Mouse (Mus musculus) kidney, adult 11 months (tissue): ENCODE data around the gene Sae1.
"Not testable (repeated sequence)": the region's sequence is repeated elsewhere in the genome, so short reads cannot be mapped to it uniquely, and the experiment has no call there.

ENCODE experiments used
- DNase-seq: peaks from one replicate; pipeline ENCODE4 v3.0.0; 2022

The Sae1 gene

GRCm38 (mm10) chr7:16402449-16402848 lies 14.8 kb upstream of the Sae1 start:
- DNase-seq: no peak

DNA sequence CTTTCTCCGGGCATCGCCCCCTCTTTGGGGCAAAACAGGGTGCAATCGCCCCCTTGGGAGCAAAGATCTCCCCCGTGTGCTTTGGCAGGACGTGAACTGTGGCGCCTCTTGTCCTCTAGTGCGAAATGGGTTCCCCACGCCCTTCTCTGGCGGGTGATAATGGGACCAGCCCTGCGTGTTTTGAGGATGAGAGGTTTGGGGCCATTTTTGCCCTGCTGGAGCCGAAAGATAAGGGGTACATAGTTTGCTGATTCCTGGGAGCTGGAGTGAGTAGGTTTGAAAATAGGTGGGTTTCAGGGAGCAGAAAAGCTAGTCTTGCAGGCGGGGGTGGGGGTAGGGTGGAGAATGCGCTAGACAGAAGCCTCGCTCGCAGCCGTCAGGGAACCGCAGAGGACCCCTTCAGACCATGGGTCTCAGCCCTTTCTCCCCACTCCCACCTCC lies 14.4 kb upstream of the Sae1 start:
- no peak for DNase-seq

GRCm38 (mm10) chr7:16400689-16401611 lies 13.3 kb upstream of the Sae1 start, which contains the start of gene Zc3h4:
Gene Zc3h4 (plus strand): TSS chr7:16400910.
- peak; percentile 83 for DNase-seq

DNA sequence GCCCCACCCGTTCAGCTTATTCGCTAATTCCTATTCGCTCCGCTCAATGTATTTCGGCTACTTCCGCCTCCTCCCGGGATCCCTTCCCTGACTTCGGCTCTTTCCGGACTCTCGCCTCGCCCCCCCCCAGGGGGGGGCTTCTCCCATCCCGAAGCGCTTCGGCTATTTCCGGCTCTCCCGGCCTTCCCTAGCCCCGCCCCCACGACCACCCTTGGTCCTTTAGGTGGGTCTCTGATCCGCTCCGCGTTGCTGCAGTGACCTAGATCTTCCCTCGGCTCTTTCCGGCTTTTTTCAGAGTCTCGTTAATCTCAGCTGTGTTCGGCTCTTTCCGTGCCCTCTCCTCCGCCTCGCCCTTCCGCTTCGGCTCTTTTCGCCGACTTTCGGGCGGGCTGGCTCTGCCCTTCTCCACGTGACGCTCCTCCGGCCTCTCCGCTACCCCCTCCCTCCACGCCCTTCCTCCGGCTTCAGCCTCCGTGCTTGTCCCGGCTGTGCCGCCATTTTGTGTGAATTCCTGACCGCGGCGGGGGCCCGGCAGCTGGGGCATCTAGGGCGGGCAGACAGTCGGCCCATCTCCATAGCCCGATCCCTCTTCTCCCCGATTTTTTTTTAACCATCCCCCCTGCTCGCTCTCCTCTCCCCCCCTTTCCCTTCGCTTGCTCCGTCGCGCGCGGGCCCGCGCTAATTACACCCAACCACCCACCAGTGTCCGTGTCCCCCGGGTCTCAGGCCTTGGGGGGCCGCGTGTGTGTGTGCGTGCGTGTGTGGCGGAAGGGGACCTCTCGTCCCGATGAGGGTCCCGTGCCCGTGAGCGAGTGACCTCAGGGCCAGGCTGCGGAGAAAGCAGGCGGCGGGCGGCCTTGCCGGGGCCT lies 12.4 kb upstream of the Sae1 start:
- DNase-seq: peak; percentile 98

DNA sequence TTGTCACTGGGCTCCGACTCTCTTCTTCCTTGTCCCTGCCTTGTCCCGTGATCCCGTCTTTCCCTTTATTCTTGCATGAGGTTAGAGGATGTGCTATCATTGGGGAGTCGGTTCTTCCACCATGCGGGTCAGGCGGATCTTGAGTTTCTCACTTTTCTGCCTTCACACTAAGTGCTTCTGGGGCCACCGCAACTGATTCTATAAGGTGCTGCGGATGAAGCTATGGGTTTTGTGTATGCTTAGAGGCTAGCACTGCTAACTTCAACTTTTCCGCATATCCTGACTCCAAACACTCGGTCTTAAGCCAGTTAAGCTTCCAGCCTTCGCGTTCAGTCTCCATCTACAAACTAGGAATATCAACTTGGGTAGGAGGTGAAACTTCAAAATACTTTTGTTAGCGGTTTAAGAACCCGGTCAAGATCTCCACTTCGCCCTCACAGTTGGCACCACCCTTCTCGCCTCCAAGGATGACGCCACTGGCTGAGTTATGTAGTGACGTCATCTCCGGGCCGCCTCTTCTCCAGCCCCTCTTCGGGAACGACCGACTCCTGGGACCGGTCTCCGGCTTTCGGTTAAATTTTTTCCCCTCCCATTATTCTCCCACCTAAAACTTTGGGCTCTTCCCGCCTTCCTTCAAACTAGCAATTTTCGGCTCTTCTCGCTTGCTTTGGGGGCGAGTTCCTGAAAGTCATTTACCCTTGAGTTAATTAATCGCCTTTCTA lies 11.7 kb upstream of the Sae1 start:
- DNase-seq: peak; percentile 94

DNA sequence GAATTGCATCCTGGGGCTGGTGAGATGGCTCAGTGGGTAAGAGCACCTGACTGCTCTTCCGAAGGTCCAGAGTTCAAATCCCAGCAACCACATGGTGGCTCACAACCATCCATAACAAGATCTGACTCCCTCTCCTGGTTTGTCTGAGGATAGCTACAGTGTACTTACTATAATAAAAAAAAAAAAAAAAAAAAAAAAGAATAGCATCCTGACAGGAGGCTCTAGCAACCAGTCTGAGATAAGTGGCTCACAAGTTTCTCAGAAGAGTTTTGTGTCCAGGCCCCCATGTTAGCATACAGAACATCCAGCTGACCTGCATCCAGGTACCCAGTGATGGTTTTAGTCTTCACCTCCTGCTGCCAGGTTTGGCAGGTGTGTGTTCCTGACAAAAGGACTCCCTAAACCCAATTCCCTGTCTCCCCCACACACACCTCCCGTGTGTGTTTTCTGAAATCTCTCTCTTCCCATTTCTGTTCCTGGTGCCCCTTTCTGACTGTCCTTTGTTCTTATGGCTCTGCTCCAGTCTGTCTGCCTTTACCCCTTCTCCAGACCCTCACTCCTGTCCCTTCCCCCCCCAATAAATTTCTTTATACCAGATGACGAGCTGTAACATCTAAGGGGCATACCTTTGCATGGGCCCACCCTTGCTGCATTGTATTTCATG lies 10.9 kb upstream of the Sae1 start:
- DNase-seq: no peak

DNA sequence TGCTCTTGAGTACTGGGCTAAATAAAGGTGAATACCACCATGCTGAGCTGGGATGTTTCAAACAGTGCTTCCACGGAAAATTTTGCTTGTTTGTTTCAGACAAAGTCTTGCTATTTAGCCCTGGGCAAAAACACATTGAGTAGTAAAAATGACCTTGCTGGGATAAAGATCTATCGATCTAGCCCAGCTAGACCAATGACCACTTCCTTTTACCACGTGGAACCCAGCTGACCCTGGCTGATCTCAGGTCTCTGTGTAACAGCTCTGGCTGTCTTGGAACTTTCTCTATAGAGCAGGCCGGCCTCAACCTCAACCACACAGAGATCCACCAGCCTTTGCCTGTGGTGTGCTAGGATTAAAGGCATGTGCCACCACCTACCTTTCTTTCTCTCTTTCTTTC lies 9.9 kb upstream of the Sae1 start:
- DNase-seq: no peak

DNA sequence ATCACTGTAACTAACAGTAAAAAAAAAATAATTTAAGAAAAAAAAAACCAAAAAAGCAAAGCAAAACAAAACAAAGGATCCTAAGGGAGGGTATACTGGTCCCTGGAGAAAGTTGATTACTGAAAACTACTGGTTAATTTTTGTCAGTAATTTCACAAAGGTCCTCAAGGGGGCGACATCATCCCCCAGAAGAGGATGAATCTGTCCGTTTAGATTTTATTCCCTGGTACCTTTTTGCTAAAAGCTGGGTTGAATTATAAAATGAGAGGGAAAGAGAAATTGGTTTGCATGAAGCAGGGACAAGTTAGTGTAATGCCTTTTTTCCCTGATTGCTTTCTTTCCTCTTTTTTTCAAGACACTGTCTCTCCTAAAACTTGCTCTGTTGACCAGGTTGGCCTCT lies 8.3 kb upstream of the Sae1 start:
- no peak for DNase-seq

DNA sequence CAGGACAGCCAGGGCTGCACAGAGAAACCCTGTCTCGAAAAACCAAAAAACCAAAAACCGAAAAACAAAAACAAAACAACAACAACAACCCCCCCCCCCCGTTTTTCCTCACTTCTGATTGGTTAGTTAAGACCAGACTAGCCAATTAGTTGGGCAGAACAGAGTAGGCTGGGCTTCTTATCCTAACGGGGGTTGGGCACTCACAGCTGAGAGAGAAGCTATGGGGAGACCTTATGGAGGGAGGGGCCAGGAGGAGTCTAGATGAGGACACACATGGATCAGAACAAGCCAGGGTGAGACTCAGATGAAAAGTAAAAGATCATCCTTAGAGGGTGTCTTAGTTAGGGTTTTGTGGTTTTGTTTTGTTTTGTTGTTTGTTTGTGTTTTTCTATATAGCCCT lies 5.3 kb upstream of the Sae1 start:
- DNase-seq: no peak

GRCm38 (mm10) chr7:16389942-16390341 lies 2.3 kb upstream of the Sae1 start:
- DNase-seq: not testable (repeated sequence)

DNA sequence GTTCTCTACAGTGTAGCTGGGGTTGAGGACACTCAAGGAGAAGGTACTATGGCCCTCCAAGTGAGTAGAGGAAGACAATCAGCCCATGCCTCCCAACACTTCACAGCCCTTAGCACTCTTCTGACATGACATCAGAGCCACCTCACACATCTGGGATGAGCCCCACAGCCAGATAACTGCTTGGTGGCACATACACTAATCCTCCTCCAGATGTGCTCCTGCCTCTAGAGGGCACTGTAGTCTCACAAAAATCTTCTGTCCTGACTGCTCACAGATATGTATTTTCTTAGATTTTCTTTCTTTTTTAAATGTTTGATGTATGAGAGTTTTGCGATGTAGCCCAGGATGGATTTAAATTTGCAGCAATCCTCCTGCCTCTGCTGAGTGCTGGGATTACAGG lies 11.1 kb downstream of the Sae1 start:
- DNase-seq: no peak

DNA sequence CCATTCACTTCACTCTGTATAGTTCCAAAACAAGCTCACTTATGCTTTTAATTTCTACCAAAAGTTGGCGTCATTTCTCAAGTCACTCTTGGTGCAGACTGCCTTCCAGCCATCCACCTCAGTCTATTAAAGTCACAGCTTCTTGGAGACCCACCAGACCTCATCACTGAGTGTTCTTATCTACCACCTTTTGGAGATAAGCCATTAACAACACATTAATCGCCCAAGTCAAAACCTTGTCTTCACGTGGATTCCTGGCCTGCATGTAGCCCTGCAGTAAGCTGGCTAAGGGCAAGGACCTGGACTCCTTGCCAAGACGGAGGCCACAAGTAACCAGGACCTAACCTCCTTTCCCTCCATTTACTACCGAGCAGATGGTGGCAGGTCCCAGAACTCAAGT lies 12.6 kb downstream of the Sae1 start:
- DNase-seq: no peak

DNA sequence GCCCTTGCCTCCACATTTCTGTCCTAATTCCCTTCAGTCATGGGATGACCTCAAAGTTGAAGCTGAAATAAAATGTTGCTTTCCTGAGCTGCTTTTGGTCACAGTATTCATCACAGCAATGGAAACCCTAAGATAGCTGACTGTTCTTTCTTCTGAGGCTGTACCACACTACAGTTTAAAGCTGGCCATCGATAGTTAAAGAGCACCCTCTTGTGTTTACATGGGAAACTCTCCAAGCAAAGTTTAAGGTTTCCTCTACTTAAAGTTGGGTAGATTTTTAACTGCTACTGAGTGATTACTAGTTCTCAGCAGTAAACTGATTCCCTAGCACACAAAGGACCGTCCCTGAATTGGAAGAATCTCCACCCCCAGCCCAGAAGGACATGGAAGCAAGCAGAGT lies 13.9 kb downstream of the Sae1 start:
- no peak for DNase-seq

DNA sequence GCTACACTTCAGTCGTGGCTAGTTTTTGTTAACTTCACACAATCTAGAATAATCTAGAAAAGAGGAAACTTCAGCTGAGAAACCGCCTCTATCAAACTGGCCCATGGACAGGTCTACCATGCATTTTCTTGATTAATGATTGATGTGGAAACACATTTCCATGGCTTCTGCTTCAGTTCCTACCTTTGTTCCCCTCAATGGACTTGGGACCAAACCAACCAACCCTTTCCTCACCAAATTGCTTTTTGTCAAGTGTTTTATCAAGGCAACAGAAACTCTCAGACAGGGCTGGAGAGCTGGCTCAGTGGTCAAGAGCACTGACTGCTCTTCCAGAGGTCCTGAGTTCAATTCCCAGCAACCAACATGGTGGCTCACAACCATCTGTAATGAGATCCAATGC lies 17.0 kb downstream of the Sae1 start:
- peak; percentile 60 for DNase-seq

- no peak for DNase-seq
Measured at GRCm38 (mm10) chr7:16368835-16369234, 18.8 kb downstream of the Sae1 start.

DNA sequence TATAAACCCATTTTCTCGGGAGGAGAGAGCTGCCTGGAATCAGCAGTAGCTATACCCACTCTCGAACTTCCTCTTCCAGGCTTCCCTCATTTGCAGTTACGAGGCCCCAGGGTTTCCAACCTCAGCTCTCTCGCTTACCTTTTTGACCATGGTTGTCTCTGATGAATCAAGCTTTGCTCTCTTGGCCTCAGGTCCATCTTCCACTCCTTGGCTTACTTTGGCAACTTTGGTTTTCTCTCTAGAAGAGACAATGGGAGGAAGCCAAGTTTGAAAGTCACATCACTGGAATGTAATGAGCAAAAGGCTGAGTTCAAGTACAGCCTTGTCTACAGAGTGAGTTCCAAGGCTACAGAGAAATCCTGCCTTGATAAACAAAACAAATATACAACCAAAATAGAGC lies 20.9 kb downstream of the Sae1 start:
- DNase-seq: no peak

DNA sequence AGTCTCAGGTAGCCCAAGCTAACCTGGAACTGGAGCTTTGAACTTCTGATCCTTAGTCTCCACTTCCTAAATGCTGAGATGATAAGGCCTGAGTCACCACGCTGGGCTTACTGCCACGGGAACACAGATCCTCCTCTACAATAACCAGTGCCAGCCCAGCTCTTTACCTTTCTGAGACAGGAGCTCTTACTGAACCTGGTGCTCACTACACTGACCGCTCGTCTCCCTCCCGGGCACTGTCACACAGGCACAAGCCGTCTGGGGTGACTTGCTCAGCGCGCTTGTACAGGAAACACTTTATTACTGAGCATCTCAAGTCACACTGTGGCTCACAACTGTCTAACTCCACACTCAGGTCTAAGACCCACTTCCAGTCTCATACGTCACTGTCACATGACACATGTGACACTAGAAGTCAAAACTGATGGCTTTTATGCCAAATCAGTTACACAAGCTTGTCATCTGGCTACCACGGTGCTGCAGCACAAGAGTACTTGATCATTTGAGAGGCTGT lies 21.4 kb downstream of the Sae1 start:
- no peak for DNase-seq

GRCm38 (mm10) chr7:16364901-16365500 lies 22.6 kb downstream of the Sae1 start:
- DNase-seq: no peak

GRCm38 (mm10) chr7:16364319-16364718 lies 23.3 kb downstream of the Sae1 start:
- no peak for DNase-seq

- DNase-seq: no peak
Measured at GRCm38 (mm10) chr7:16357602-16358001, 30.0 kb downstream of the Sae1 start.

DNA sequence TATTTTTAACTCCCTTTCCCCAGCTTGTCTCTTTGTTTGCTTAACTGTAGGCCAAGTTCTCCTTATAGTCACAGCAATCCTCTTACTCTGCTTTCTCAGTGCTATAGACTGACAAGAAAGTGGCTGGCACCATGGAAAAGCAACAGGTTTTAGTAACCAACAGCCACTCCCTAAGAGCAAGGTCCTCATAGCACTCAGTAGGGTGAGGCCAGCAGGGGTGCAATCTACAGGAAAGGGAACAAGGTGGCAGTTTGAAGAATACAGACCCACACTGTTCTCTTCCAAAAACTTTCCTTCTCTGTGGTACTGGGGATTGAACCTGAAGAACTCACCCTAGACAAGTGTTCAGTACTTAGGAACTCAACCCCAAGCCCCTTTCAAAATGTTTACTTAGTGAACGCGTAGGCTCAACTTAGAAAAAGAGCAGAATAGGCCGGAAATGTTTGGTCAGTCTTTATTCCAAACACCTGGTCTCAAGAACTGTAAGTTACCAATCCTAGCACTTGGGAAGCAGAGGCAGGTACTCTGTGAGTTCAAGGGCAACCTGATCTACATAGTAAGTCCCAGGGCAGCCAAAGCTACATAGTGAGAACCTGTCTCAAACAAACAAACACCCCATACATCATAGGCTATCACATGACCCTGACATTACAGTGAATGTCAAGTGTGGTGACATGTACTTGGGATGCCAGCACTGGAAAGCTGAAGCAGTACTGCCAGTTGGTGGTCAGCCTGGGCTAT lies 31.6 kb downstream of the Sae1 start:
- no peak for DNase-seq
